Mouse (Mus musculus) urinary bladder, adult 2 months (tissue): Measurements from ENCODE around the gene Phactr2. TPM values are rescaled to one million over a fixed set of nuclear protein-coding genes. Genes with fewer than 3 reads are reported as not detected.

Source experiments
- DNase-seq: peaks from one replicate; pipeline ENCODE4 v3.0.0; 2022; ENCODE audit warnings: low spot score
- polyA plus RNA-seq: library from polyadenylated mRNA; depleted of rRNA; stranded (reverse); fragments of >200 nt; gene quantifications from 2 replicates; pipeline ENCODE4 v1.2.3, GENCODE M21; 2012

Gene Phactr2
- polyA plus RNA-seq, 1 experiment, result 13.9 TPM

GRCm38 (mm10) chr10:13331405-13332032, 142.7 kb downstream of the Phactr2 start:
- DNase-seq, result no peak

- DNase-seq, result no peak
These were observed 145.6 kb downstream of the Phactr2 start for GRCm38 (mm10) chr10:13328602-13329001.

GRCm38 (mm10) chr10:13326149-13326873, 147.9 kb downstream of the Phactr2 start:
- no peak for DNase-seq

GRCm38 (mm10) chr10:13323806-13324411, 150.3 kb downstream of the Phactr2 start:
- peak; percentile 65 for DNase-seq

DNA sequence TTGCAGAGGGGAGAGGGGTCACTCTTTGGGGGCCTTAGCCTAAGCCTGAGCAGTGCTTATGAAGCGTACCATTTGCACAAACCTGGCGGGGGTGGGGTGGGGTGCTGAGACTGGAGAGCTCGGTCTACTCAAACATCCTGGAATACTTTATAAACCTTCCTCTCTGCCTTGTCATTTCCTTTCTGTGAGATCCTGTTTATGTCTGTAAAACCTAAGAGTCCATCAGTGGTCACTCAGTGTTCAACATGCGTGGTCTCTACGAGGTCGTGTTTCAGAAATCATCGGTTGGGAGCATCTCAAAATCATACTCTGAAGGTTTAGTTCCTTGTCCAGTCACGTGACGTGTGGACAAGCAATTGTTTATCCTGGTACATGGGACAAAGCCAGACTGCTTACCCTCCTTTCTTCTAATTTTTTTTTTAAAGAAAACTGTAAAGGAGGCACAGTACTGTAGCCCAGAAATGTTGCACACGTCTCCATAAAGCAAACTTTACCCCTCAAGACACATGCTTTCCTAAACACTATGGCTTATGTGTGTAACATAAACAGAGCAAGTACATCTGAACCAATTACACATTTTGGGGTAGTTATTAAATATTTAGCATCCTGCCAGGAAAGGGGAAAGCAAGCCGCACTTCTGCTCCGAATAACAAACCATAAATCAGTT, 150.9 kb downstream of the Phactr2 start:
- DNase-seq, result no peak

GRCm38 (mm10) chr10:13314999-13315398, 159.2 kb downstream of the Phactr2 start:
- no peak for DNase-seq

- DNase-seq, result no peak
These were observed 161.6 kb downstream of the Phactr2 start for GRCm38 (mm10) chr10:13312576-13312975.

DNA sequence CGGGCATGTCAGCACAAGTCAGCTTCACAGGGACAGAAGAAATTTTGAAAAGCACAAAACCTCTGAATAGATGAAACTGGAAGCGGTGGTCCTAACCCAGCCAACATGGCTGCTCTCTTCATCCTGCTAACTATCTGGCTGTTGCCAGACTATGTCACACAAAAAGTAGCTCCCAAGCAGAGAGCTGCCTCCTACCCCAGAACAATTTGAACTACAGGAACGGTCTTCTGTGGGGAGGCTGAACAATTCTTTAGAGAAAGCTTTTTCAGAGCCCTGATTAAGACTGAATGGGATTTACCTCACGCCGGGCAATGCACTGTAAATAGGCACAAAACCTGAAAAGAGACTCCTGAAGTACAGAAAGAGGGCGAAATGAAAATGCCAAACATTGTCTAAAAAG, 162.6 kb downstream of the Phactr2 start:
- DNase-seq, result no peak

DNA sequence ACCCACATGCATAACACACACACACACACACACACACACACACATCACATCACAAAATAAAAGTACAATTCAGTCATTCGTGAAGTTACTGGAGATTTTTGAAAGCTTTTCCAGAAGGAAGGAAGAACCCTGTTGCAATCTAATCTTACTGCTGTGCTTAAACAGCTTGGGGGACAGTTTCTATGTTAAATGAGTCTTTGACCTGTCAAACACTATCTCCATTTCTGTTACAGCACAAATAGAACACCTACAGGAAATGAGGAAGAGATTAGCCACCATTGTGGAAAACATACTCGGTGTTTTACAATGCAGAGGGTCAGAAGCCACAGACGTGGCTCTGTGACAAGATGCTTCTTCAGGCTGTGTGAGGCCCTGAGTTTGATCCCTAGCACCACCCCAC, 164.1 kb downstream of the Phactr2 start:
- no peak for DNase-seq

GRCm38 (mm10) chr10:13304641-13305241, 169.5 kb downstream of the Phactr2 start:
- DNase-seq, result no peak

DNA sequence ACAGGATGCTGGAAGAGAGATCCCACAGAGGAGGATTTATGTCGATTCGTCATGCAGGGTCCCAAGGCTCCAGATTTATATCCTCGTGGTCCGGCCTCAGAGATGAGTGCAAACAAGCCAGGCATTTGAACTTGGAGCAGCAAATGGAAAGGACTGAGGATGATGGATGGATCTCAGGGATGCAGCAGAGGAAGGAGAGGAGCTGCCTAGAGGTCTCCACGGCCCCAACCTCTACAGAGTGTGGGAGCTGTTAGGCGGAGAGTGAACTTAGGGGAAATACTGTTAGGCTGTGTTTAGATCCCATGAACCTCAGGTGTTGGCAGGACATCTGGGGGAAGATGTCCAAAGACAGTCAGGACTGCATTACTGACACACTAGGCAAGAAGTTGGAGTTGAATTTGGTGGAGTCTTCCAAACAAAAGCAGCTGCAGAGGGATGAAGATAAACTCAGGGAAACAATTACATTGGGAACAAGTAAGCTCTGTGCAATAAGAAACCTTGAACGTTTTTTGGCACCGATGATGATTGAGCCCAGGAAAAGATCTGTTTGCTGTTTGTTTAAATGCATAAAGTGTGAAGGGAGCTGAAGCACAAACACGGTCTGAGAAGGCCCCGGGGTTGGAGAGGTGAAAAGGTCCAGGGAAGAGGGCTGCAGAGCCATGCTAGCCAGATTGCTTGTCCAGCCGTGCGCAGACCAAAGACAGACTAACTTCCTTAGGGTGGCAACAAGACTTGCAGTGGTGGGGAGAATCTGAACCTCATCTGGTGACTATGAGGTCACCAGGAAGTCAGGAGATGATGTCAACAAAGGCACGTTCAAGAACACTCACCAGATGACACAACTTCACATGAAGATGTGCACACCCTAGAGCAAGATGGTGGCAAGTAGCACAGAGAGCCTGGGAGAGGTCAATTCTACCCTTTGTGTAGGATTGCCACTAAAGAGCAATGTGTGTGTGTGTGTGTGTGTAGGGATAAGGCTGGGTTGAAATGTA, 170.6 kb downstream of the Phactr2 start:
- DNase-seq, result no peak

- no peak for DNase-seq
These were observed 173.6 kb downstream of the Phactr2 start for GRCm38 (mm10) chr10:13300601-13301000.

- DNase-seq, result no peak
These were observed 174.0 kb downstream of the Phactr2 start for GRCm38 (mm10) chr10:13300196-13300595.

DNA sequence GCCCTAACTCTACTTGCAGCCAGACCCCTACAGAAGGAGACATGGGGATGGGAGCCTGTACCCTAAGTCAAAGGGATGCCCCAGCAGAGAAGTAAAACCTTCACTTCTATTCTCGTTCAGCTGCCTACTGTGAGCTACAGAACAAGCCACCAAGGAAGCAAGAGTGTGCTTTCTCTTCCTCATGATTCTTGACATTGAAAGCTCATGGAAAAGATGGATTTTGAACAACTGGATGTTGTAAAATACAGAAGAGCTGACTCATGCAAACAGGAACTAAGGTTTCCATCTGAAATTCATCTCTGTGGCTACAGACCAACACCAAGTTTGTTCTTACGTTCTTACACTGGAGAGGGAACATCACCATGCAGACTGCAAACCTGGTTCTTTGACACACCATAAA, 179.3 kb downstream of the Phactr2 start:
- DNase-seq, result no peak

- no peak for DNase-seq
These were observed 182.2 kb downstream of the Phactr2 start for GRCm38 (mm10) chr10:13292026-13292425.

DNA sequence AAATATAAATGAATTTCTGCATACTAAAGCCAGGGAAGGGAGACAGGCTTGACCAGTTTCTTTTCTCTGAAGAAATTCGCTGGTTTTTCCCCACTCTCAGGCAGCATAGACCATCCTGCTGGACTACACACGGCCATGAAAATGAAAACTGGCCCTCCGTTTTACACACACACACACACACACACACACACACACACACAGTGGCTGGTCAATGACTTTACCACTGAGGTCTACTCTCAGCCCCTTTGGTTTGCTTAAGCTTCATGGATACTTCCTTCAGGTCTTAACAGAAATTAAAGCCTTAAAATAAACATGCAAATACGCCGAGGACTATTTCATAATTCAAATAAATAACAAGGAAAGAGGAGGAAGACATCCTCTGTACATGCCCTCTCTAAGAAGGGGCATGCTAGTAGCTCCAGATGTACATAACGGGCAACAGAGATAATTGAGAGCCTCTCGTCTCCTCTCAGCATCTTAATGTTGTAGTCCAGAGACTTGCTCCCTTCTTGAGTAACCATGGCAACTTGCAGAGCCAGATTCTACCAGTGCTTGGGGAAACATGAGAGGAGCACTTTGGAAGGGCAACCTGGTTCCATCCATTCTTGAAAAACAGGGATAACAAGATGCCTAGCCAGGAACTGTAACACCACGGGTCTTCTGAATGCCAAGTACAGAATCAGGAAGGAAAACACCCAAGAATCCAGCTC, 184.8 kb downstream of the Phactr2 start:
- no peak for DNase-seq

- no peak for DNase-seq
These were observed 185.9 kb downstream of the Phactr2 start for GRCm38 (mm10) chr10:13288296-13288695.

DNA sequence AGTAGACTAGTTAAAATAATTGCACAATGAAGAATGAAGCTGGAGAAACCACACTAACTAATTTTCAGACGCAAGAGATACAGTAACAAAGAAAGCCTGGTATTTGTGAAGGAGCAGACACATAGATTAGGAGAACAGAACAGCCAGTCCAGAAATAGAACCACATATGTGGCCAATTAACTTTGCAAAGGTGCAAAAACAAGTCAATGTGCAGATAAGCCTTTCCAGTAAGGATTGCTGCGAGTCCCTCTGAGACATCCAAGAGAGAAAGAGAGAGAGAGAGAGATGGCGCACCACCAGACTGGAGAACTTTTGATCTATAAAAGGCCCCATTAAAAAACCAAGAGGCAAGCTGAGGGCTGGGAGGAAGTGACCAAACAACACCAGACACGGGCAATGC, 190.8 kb downstream of the Phactr2 start:
- DNase-seq, result no peak

DNA sequence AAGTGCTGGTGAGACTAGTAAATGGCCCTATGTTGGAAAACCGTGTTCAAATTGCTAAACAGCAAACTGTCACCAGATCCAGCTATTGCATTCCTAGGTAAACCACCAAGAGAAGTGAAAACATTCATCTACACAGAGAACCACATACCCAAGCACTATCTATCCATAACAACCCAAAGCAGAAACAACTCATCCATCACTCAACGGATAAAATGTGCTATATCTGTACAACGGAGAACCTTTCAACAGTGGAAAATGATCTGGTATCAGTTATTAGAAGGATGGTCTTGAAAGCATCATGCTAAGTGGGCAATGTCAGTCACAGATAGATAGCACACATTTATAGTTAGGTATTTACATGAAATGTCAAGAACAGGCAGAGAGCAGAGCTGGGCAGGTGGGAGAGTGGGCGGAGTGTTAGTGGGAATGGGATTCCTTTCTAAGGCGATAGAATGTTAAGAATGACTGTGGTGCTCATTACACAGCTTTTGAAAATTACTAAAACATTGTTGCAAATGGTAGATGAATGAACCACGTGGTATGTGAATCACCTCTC, 193.8 kb downstream of the Phactr2 start:
- no peak for DNase-seq

- DNase-seq, result no peak
These were observed 197.9 kb downstream of the Phactr2 start for GRCm38 (mm10) chr10:13276298-13276697.
